In the genomic region with DNA sequence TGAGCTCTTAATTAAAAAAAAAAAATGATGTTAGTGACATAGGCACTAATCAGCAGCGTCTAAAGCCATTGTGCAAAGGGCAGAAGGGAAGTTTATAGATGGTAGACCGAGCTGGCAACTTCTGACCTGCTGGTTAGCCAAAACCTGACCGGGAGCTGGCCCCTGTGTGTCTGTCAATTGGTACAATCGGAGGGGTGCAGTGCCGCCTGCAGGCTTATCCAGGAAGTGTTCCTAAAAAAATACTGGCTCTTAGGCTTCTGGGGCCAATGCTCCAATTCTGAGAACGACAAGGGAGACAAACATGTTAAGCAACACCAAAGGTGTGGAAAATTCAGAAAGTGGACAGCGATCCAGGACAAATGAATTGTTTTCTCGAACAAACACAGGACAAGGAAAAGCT, we compare ENCODE assay signal across 9 mouse cellular contexts. TPM values are rescaled to one million over a fixed set of nuclear protein-coding genes. Genes with fewer than 3 reads are reported as not detected.
DNase-seq lines count a peak whose midpoint lies in the region; ATAC-seq and TF ChIP-seq lines count a peak whose summit lies in the region.
"Had no signal": no experiment of that assay in that cellular context is flagged by ENCODE, and none has a peak within 500 bp of the region (broad histone marks: within the 10 kb centered on the region; RNA-seq: fewer than 3 reads in every experiment).

No protein-coding gene starts in this region.

- peaks cover 3% of the 10 kb centered on the region; the same call in 1 of the 2 replicates for H3K4me1 ChIP-seq in kidney, embryonic 16.5 days (ENCODE audit: insufficient read depth, low read length)
- H3K4me1 ChIP-seq in G1E (ENCODE audit: insufficient read depth, low read depth, low read length), result peaks cover 17% of the 10 kb centered on the region
- no peaks in the 10 kb centered on the region for H3K4me1 ChIP-seq in cortical plate, adult 2 months (ENCODE audit: control insufficient read depth, insufficient read depth, low read length)
- no peaks in the 10 kb centered on the region for H3K4me1 ChIP-seq in neural tube, embryonic 11.5 days (ENCODE audit: control insufficient read depth, insufficient read depth, low read length)
- H3K4me1 ChIP-seq: embryonic facial prominence, embryonic 12.5 days; limb, embryonic 12.5 days had no signal

- H3K27ac ChIP-seq in kidney, embryonic 16.5 days (ENCODE audit: low read length), result no peak overlapping the region
- no peak overlapping the region for H3K27ac ChIP-seq in cortical plate, adult 2 months (ENCODE audit: insufficient read depth, low read length)
- no peak overlapping the region for H3K27ac ChIP-seq in neural tube, embryonic 11.5 days (ENCODE audit: low read depth, low read length)
- H3K27ac ChIP-seq: embryonic facial prominence, embryonic 12.5 days; limb, embryonic 12.5 days had no signal

- TF ChIP-seq CTCF in G1E (IDR thresholded peaks at IDR 0.05; ENCODE audit: low read depth, low read length), result 0 out of 2 replicates have a peak, but pooled peaks have one; percentile 23
- TF ChIP-seq CTCF in cortical plate, adult 2 months (IDR thresholded peaks at IDR 0.05; ENCODE audit: extremely low read depth, insufficient read depth, low read length), result peak; percentile 8; the same call in 1 of the 2 replicates

- DNase-seq in kidney, postnatal 36 days, result peak; percentile 33 to 72
- no peak for DNase-seq in G1E (ENCODE audit: low spot score)
- peak; percentile 32 for DNase-seq in neural tube, embryonic 11.5 days (ENCODE audit: low spot score)
- DNase-seq in ovary, adult 18-20 months (ENCODE audit: low spot score), result no peak
- no peak for DNase-seq in frontal cortex, postnatal 14 days (ENCODE audit: low spot score in 2 of 2)

- H3K36me3 ChIP-seq in kidney, embryonic 16.5 days (ENCODE audit: insufficient read depth, low read length), result no peaks in the 10 kb centered on the region
- H3K36me3 ChIP-seq in G1E (replicated peaks), result no peaks in the 10 kb centered on the region
- H3K36me3 ChIP-seq in neural tube, embryonic 11.5 days (ENCODE audit: control insufficient read depth, insufficient read depth, low read length), result no peaks in the 10 kb centered on the region
- H3K36me3 ChIP-seq: embryonic facial prominence, embryonic 12.5 days; limb, embryonic 12.5 days had no signal

- no peak overlapping the region for H3K4me2 ChIP-seq in kidney, embryonic 16.5 days (replicated peaks; ENCODE audit: low read depth, low read length)
- H3K4me2 ChIP-seq in neural tube, embryonic 11.5 days (ENCODE audit: low read depth), result no peak overlapping the region
- H3K4me2 ChIP-seq: embryonic facial prominence, embryonic 12.5 days; limb, embryonic 12.5 days had no signal

- TF ChIP-seq POLR2A in cortical plate, adult 2 months (IDR thresholded peaks at IDR 0.05; ENCODE audit: extremely low read depth, insufficient read depth, low read length), result no peak

- 24% methylated on average over 8 of the region's 8 CpGs for WGBS in kidney, embryonic 16.5 days
- WGBS in neural tube, embryonic 11.5 days, result 34% methylated on average over 8 of the region's 8 CpGs

- ATAC-seq in kidney, embryonic 16.5 days (ENCODE audit: low FRiP score, low TSS enrichment), result no peak
- ATAC-seq in G1E (ENCODE audit: extremely low read depth, insufficient number of reproducible peaks, low FRiP score, poor library complexity, severe bottlenecking), result peak; percentile 75
- ATAC-seq in neural tube, embryonic 11.5 days (ENCODE audit: insufficient read depth, low FRiP score, low TSS enrichment), result no peak

- no peaks in the 10 kb centered on the region for H3K27me3 ChIP-seq in kidney, embryonic 16.5 days (ENCODE audit: insufficient read depth, low read length)
- peaks cover 8% of the 10 kb centered on the region; the same call in 1 of the 2 replicates for H3K27me3 ChIP-seq in G1E (ENCODE audit: insufficient read depth, low read length)
- H3K27me3 ChIP-seq in neural tube, embryonic 11.5 days (ENCODE audit: control insufficient read depth, insufficient read depth, low read length), result no peaks in the 10 kb centered on the region
- H3K27me3 ChIP-seq: embryonic facial prominence, embryonic 12.5 days; limb, embryonic 12.5 days had no signal

- no peak overlapping the region for H3K9ac ChIP-seq in kidney, embryonic 16.5 days (replicated peaks; ENCODE audit: low read length)
- no peak overlapping the region for H3K9ac ChIP-seq in neural tube, embryonic 11.5 days (ENCODE audit: low read length)
- H3K9ac ChIP-seq: embryonic facial prominence, embryonic 12.5 days; limb, embryonic 12.5 days had no signal

- no peaks in the 10 kb centered on the region for H3K9me3 ChIP-seq in kidney, embryonic 16.5 days (ENCODE audit: low read length)
- H3K9me3 ChIP-seq in G1E (replicated peaks), result no peaks in the 10 kb centered on the region
- H3K9me3 ChIP-seq in neural tube, embryonic 11.5 days (ENCODE audit: control insufficient read depth, low read length), result no peaks in the 10 kb centered on the region
- H3K9me3 ChIP-seq: embryonic facial prominence, embryonic 12.5 days; limb, embryonic 12.5 days had no signal

- no peak overlapping the region for H3K4me3 ChIP-seq in kidney, embryonic 16.5 days (ENCODE audit: low read length)
- H3K4me3 ChIP-seq in G1E (ENCODE audit: low read depth, low read length), result no peak overlapping the region
- no peak overlapping the region for H3K4me3 ChIP-seq in cortical plate, adult 2 months (ENCODE audit: insufficient read depth, low read length)
- H3K4me3 ChIP-seq in neural tube, embryonic 11.5 days (ENCODE audit: low read depth, low read length), result no peak overlapping the region
- H3K4me3 ChIP-seq: embryonic facial prominence, embryonic 12.5 days; limb, embryonic 12.5 days had no signal

RNA-seq across cellular contexts. Expression of a gene that starts 24.7 kb away (rescaled TPM):
- polyA plus RNA-seq in kidney, embryonic 16.5 days (2015; fragmentation: Nextera tagmentation; extraction: Ambion mirVana), result 2.3 and 2.4 TPM in 2 replicates
- total RNA-seq in G1E (2014; fragmentation: Nextera tagmentation) (2.8 and 4.7 TPM in 2 replicates), G1E (2017) (2.4 and 2.6 TPM in 2 replicates)
- 1.3 and 1.8 TPM in 2 replicates for polyA plus RNA-seq in G1E (2012)
- polyA plus RNA-seq in cortical plate, adult 2 months (2012; rRNA removed), result 3.5 and 4.2 TPM in 2 replicates
- 0.59 and 1.7 TPM in 2 replicates for polyA plus RNA-seq in neural tube, embryonic 11.5 days (2014; fragmentation: Nextera tagmentation; extraction: Ambion mirVana)

Comparison
In these comparisons a context has a peak if more than half of its experiments do, and no peak if none do; other contexts are left out.
1. DNase-seq: peak in kidney, postnatal 36 days (2 of 2) and neural tube, embryonic 11.5 days (single experiment); none in G1E (single experiment), ovary, adult 18-20 months (single experiment) and frontal cortex, postnatal 14 days (0 of 2).